Mouse (Mus musculus) kidney, embryonic 16.5 days (tissue): ENCODE results near the gene Gm49486. TPM values are rescaled to one million over a fixed set of nuclear protein-coding genes. Genes with fewer than 3 reads are reported as not detected.
"Not testable (repeated sequence)": the region's sequence is repeated elsewhere in the genome, so short reads cannot be mapped to it uniquely, and the experiment has no call there.

ENCODE experiments used
- ATAC-seq: fragments of 200-750 bp; cut with Nextera tagmentation; 2 replicates; pipeline ENCODE4 v1.8.0; 2017; ENCODE audit warnings: moderate TSS enrichment; ENCODE audit not compliant: low FRiP score, low TSS enrichment
- H3K27ac ChIP-seq: fragments of 300-500 bp; sonication (generic); 2 replicates; pipeline ENCODE4 v1.5.1; 2014; ENCODE audit warnings: low read length
- H3K27me3 ChIP-seq: fragments of 300-500 bp; sonication (generic); 2 replicates; pipeline ENCODE4 v1.6.1; 2014; ENCODE audit warnings: low read length, control low read depth, mixed read lengths; ENCODE audit not compliant: insufficient read depth
- H3K36me3 ChIP-seq: fragments of 300-500 bp; sonication (generic); 2 replicates; pipeline ENCODE4 v1.6.1; 2014; ENCODE audit warnings: low read length, control low read depth, mixed read lengths; ENCODE audit not compliant: insufficient read depth
- H3K4me1 ChIP-seq: fragments of 300-500 bp; sonication (generic); 2 replicates; pipeline ENCODE4 v1.6.1; 2014; ENCODE audit warnings: low read length, control low read depth, mixed read lengths; ENCODE audit not compliant: insufficient read depth
- H3K4me2 ChIP-seq: fragments of 300-500 bp; sonication (generic); replicated peaks from 2 replicates; pipeline ENCODE4 v1.6.1; 2014; ENCODE audit warnings: low read depth, low read length
- H3K4me3 ChIP-seq: fragments of 300-500 bp; sonication (generic); 2 replicates; pipeline ENCODE4 v1.5.1; 2014; ENCODE audit warnings: mild to moderate bottlenecking, low read length
- H3K9ac ChIP-seq: fragments of 300-500 bp; sonication (generic); replicated peaks from 2 replicates; pipeline ENCODE4 v1.6.1; 2014; ENCODE audit warnings: low read length
- H3K9me3 ChIP-seq: fragments of 300-500 bp; sonication (generic); 2 replicates; pipeline ENCODE4 v1.6.1; 2016; ENCODE audit warnings: low read length, control low read depth
- WGBS: fragments of 180-500 bp; shearing (Covaris S2); extraction: QIAGEN DNeasy Blood & Tissue Kit; methylation state at CpG from one replicate; pipeline ENCODE4 v1.1.7; 2014; 5-methylcytosine and 5-hydroxymethylcytosine counted together
- polyA plus RNA-seq: library from polyadenylated mRNA; unstranded; fragments of >200 nt; fragmentation: Nextera tagmentation; extraction: Ambion mirVana; gene quantifications from 2 replicates; pipeline ENCODE4 v1.2.1, GENCODE M21; 2015

Gene Gm49486
- polyA plus RNA-seq, 1 experiment from 2014 or later: 0.55 TPM

- Histone ChIP-seq H3K27ac (no peak overlapping the region), H3K4me1 (peaks cover 7% of the 10 kb centered on the region), H3K9me3 (no peaks in the 10 kb centered on the region), H3K4me3 (no peak overlapping the region), H3K9ac (no peak overlapping the region), H3K4me2 (no peak overlapping the region), H3K36me3 (no peaks in the 10 kb centered on the region), H3K27me3 (no peaks in the 10 kb centered on the region; the same call in 1 of the 2 replicates)
- peak; percentile 62; the same call in 1 of the 2 replicates for ATAC-seq
- WGBS: 0% methylated on average over 1 of the region's 1 CpGs
These were observed 9.6 kb upstream of the Gm49486 start for GRCm38 (mm10) chr15:79219572-79219971.

- Histone ChIP-seq H3K9me3 (no peaks in the 10 kb centered on the region), H3K4me1 (peaks cover 8% of the 10 kb centered on the region), H3K27ac (no peak overlapping the region), H3K4me3 (no peak overlapping the region), H3K9ac (no peak overlapping the region), H3K27me3 (no peaks in the 10 kb centered on the region; the same call in 1 of the 2 replicates), H3K4me2 (no peak overlapping the region), H3K36me3 (no peaks in the 10 kb centered on the region)
- WGBS: 19% methylated on average over 5 of the region's 5 CpGs
- no peak for ATAC-seq
These were observed 5.5 kb upstream of the Gm49486 start for GRCm38 (mm10) chr15:79223641-79224040.

- 10% methylated on average over 5 of the region's 5 CpGs for WGBS
- H3K27ac ChIP-seq: no peak overlapping the region
- H3K4me3 ChIP-seq: no peak overlapping the region
- no peak overlapping the region for H3K9ac ChIP-seq
- no peaks in the 10 kb centered on the region; the same call in 1 of the 2 replicates for H3K27me3 ChIP-seq
- ATAC-seq: peak; percentile 44; the same call in 1 of the 2 replicates
- no peaks in the 10 kb centered on the region for H3K9me3 ChIP-seq
- no peak overlapping the region for H3K4me2 ChIP-seq
- H3K36me3 ChIP-seq: no peaks in the 10 kb centered on the region
- H3K4me1 ChIP-seq: peaks cover 8% of the 10 kb centered on the region
These were observed 4.5 kb upstream of the Gm49486 start for GRCm38 (mm10) chr15:79224685-79225084.

- H3K27me3 ChIP-seq: not testable (repeated sequence)
These were observed 3.4 kb upstream of the Gm49486 start for GRCm38 (mm10) chr15:79225780-79226179.

GRCm38 (mm10) chr15:79235268-79235667 lies 6.1 kb downstream of the Gm49486 start:
- Histone ChIP-seq H3K4me1 (no peaks in the 10 kb centered on the region), H3K27ac (no peak overlapping the region), H3K4me3 (no peak overlapping the region), H3K4me2 (no peak overlapping the region), H3K27me3 (no peaks in the 10 kb centered on the region), H3K9me3 (no peaks in the 10 kb centered on the region), H3K9ac (no peak overlapping the region), H3K36me3 (peaks cover 42% of the 10 kb centered on the region)
- ATAC-seq: no peak
- 77% methylated on average over 9 of the region's 9 CpGs for WGBS

More at GRCm38 (mm10) chr15:79225780-79226179, 3.4 kb upstream of the Gm49486 start:
- not testable (repeated sequence) for H3K36me3 ChIP-seq, H3K4me3 ChIP-seq, H3K4me2 ChIP-seq, H3K27ac ChIP-seq, H3K9me3 ChIP-seq, H3K9ac ChIP-seq, ATAC-seq
- peaks cover 11% of the 10 kb centered on the region for H3K4me1 ChIP-seq
- WGBS: 71% methylated on average over 2 of the region's 2 CpGs

- WGBS: 75% methylated on average over 6 of the region's 6 CpGs
- Histone ChIP-seq H3K4me1 (no peaks in the 10 kb centered on the region), H3K9ac (no peak overlapping the region), H3K27me3 (no peaks in the 10 kb centered on the region), H3K4me3 (no peak overlapping the region), H3K27ac (no peak overlapping the region), H3K4me2 (no peak overlapping the region), H3K9me3 (no peaks in the 10 kb centered on the region), H3K36me3 (peaks cover 51% of the 10 kb centered on the region)
- no peak for ATAC-seq
These were observed 8.8 kb downstream of the Gm49486 start for GRCm38 (mm10) chr15:79238036-79238435.

- H3K4me1 ChIP-seq: peaks cover 5% of the 10 kb centered on the region; the same call in 1 of the 2 replicates
- peaks cover 57% of the 10 kb centered on the region for H3K36me3 ChIP-seq
- H3K4me2 ChIP-seq: no peak overlapping the region
- no peak overlapping the region for H3K27ac ChIP-seq
- 71% methylated on average over 13 of the region's 13 CpGs for WGBS
- H3K4me3 ChIP-seq: no peak overlapping the region
- no peaks in the 10 kb centered on the region for H3K27me3 ChIP-seq
- no peak overlapping the region for H3K9ac ChIP-seq
- no peaks in the 10 kb centered on the region for H3K9me3 ChIP-seq
- peak; percentile 60 for ATAC-seq
These were observed 13.5 kb downstream of the Gm49486 start for GRCm38 (mm10) chr15:79242574-79243233.

- Histone ChIP-seq H3K9ac (no peak overlapping the region), H3K27me3 (no peaks in the 10 kb centered on the region), H3K4me2 (0 out of 2 replicates have a peak overlapping the region, but pooled peaks have one; percentile 22), H3K36me3 (peaks cover 60% of the 10 kb centered on the region), H3K27ac (0 out of 2 replicates have a peak overlapping the region, but pooled peaks have one; percentile 6), H3K4me1 (peaks cover 5% of the 10 kb centered on the region; the same call in 1 of the 2 replicates), H3K9me3 (no peaks in the 10 kb centered on the region), H3K4me3 (no peak overlapping the region)
- ATAC-seq: peak; percentile 96
- WGBS: 17% methylated on average over 10 of the region's 10 CpGs
These were observed 14.2 kb downstream of the Gm49486 start for GRCm38 (mm10) chr15:79243234-79244042.

DNA sequence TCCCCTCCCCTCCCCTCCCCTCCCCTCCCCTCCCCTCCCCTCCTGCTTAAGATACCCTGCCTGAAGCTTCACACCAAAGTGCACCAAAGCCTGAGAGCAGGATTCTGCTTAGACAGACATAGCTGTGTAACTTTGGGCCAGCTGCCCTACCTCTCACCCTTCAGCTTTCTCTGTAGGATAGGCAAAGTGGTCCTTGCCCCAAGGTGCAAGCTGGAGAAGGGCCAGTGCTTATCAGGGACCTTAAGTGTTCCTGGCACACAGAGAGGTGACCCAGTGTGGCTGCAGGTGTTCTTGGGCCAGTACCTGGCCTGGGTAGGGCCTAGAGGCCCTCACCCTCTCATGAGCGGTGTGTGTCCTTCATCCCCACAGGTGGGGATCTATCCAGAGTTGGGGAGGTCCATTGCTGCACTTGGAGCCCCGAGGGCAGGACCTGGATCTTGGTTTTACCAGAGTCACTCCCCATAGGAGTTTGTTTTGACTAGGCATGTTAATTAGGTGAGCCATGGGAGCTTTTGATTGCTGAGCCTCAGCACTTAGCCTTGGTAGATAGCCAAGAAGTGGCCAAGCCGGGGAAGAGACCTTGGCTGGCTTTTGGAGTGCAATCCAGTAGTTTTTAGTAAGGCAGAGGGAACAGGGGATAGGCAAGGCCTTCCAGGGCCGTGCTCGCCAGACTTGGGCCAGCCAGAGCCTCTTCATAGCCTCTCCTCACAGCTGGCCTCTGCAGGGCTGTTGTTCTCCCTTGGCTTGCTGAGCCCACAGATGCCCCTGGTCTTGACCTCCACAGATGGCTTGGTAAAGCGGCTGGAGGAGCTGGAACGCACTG lies 15.1 kb downstream of the Gm49486 start:
- H3K4me1 ChIP-seq: peaks cover 5% of the 10 kb centered on the region; the same call in 1 of the 2 replicates
- ATAC-seq: no peak
- H3K27ac ChIP-seq: no peak overlapping the region
- no peaks in the 10 kb centered on the region for H3K9me3 ChIP-seq
- H3K36me3 ChIP-seq: peaks cover 57% of the 10 kb centered on the region
- no peak overlapping the region for H3K4me2 ChIP-seq
- no peaks in the 10 kb centered on the region for H3K27me3 ChIP-seq
- 78% methylated on average over 7 of the region's 7 CpGs for WGBS
- no peak overlapping the region for H3K9ac ChIP-seq
- no peak overlapping the region for H3K4me3 ChIP-seq
